Mouse (Mus musculus): ENCODE results near the gene Galnt10.

DNA sequence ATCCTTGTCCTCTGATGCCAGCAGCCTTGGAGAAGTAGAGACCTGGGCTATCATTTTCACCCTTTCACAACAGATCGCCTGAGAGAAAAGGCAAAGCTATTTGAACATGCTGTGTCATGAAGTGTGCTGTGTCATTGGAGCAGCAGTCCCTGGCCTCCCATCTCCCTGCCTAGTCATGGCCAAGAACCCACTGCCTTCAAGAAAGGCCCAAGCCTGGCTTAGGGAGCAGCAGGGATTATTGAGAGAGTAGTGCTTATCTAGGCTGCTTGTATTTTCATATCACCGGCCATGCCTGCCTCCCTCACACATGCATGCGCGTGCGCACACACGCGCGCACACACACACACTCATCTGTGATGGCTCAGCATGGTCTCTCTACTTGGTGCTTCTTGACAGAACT lies 167.0 kb downstream of the Galnt10 start:
- no peak for TF ChIP-seq TCF12 (IDR thresholded peaks at IDR 0.05; ENCODE audit: insufficient read depth, poor library complexity, severe bottlenecking)
- no peak for TF ChIP-seq USF1 (IDR thresholded peaks at IDR 0.05; ENCODE audit: low read depth)
- TF ChIP-seq POLR2A (IDR thresholded peaks at IDR 0.05; ENCODE audit: insufficient read length, low read depth), result no peak
- no peak for TF ChIP-seq SRF (IDR thresholded peaks at IDR 0.05; ENCODE audit: control insufficient read depth, insufficient read length, low read depth)
- TF ChIP-seq MYOG (IDR thresholded peaks at IDR 0.05; ENCODE audit: control insufficient read depth in 1 of 3, insufficient read depth in 1 of 3, insufficient read length in 2 of 3, low read depth in 2 of 3), result no peak
- TF ChIP-seq MAX (IDR thresholded peaks at IDR 0.05; ENCODE audit: low read depth), result no peak
- TF ChIP-seq TCF3 (IDR thresholded peaks at IDR 0.05; ENCODE audit: insufficient read length, low read depth), result no peak
- no peak for TF ChIP-seq POLR2AphosphoS2 (IDR thresholded peaks at IDR 0.05; ENCODE audit: insufficient read length, low read depth)
- no peak for TF ChIP-seq MYOD1 (IDR thresholded peaks at IDR 0.05; ENCODE audit: control insufficient read depth in 1 of 3, insufficient read length in 2 of 3, low read depth in 2 of 3)
- TF ChIP-seq CEBPB (IDR thresholded peaks at IDR 0.05; ENCODE audit: insufficient read depth, poor library complexity, severe bottlenecking), result no peak
- TF ChIP-seq E2F4 (IDR thresholded peaks at IDR 0.05; ENCODE audit: insufficient read depth), result no peak
- no peak for TF ChIP-seq REST (IDR thresholded peaks at IDR 0.05; ENCODE audit: insufficient read depth, insufficient read length)

Data from myocyte (in vitro differentiated cells).